Mouse (Mus musculus): ENCODE results near the gene Slc38a3. TPM values are rescaled to one million over a fixed set of nuclear protein-coding genes. Genes with fewer than 3 reads are reported as not detected.
A peak's percentile ranks its signal among the peaks of the same experiment; 100 is the strongest.

Slc38a3 gene
- total and polyA plus RNA-seq, 2 experiments from 2014 or later = 38.7 to 60.9 TPM

DNA sequence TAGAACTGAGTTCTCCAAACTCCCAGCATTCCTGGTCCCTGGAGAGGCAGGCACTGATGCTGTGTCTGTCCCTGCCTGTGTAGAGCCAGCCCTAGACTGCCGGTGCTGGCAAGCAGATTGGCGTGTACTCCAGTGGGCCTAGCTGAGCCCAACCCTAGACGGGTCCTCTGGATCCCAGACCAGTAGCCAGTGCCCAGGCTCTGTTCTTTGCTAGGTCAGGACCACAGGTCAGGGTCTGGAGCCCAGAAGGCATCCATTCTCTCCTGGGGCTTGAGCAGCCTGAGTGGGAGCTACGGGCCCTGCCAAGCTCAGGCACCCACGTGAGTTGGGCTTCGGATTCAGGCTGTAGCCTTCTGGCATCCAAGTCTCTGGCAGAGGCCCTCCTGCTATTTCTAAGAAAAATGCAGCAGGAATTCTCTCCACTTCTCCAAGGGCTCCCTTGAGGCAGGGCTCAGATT lies 30.8 kb upstream of the Slc38a3 start:
- no peak overlapping the region for H3K4me3 ChIP-seq (ENCODE audit: low read depth, low read length)
- H3K27me3 ChIP-seq (ENCODE audit: insufficient read depth, low read length) = no peaks in the 10 kb centered on the region
- TF ChIP-seq CTCF (IDR thresholded peaks at IDR 0.05; ENCODE audit: low read depth) = no peak
- peaks cover 32% of the 10 kb centered on the region for H3K4me1 ChIP-seq (ENCODE audit: insufficient read depth)
- H3K27ac ChIP-seq (ENCODE audit: low read depth, low read length) = peak overlapping the region; percentile 69
- peak; percentile 79 for DNase-seq
- peaks cover 17% of the 10 kb centered on the region; the same call in 1 of the 2 replicates for H3K36me3 ChIP-seq (ENCODE audit: insufficient read depth)
- 23% methylated on average over 6 of the region's 6 CpGs for WGBS
- H3K9ac ChIP-seq = no peak overlapping the region
- H3K4me2 ChIP-seq (ENCODE audit: low read depth) = no peak overlapping the region
- ATAC-seq = peak; percentile 80
- no peaks in the 10 kb centered on the region for H3K9me3 ChIP-seq (ENCODE audit: low read length)

DNA sequence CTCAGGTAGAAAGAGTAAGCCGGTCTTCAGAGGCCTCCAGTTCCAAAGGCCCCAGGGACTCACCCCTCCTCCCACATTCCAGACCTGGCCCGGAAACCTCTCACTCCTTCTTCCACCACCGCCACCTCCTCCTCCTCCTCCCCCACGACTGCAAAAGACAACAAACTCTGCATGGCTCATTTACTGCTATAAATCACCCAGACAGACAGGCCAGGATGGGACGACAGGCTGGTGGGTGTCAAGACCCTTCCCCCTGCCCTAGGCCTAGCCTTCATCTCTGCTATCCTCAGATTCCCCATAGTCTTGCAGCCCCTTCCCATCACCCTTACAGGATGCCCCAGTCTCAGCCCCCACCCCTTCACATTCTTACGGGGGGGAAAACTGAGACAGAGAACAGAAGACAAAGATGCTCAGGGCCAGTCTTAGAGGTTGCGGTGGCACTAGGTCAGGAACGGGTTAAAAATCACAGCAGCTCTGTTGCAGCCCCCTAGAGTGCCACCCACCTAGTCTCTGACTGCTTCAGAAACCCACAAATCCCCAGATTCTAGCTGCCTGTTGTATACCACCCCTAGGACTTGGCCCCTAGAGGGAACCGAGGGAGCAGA lies 30.1 kb upstream of the Slc38a3 start:
- H3K27me3 ChIP-seq (ENCODE audit: insufficient read depth, low read length) = no peaks in the 10 kb centered on the region
- H3K36me3 ChIP-seq (ENCODE audit: insufficient read depth) = peaks cover 13% of the 10 kb centered on the region; the same call in 1 of the 2 replicates
- peak overlapping the region; percentile 69 for H3K27ac ChIP-seq (ENCODE audit: low read depth, low read length)
- H3K4me1 ChIP-seq (ENCODE audit: insufficient read depth) = peaks cover 32% of the 10 kb centered on the region
- H3K9me3 ChIP-seq (ENCODE audit: low read length) = no peaks in the 10 kb centered on the region
- no peak for DNase-seq
- ATAC-seq = no peak
- no peak for TF ChIP-seq CTCF (IDR thresholded peaks at IDR 0.05; ENCODE audit: low read depth)
- H3K9ac ChIP-seq = peak overlapping the region; percentile 14; the same call in 1 of the 2 replicates
- H3K4me2 ChIP-seq (ENCODE audit: low read depth) = no peak overlapping the region
- H3K4me3 ChIP-seq (ENCODE audit: low read depth, low read length) = no peak overlapping the region
- 23% methylated on average over 9 of the region's 9 CpGs for WGBS

DNA sequence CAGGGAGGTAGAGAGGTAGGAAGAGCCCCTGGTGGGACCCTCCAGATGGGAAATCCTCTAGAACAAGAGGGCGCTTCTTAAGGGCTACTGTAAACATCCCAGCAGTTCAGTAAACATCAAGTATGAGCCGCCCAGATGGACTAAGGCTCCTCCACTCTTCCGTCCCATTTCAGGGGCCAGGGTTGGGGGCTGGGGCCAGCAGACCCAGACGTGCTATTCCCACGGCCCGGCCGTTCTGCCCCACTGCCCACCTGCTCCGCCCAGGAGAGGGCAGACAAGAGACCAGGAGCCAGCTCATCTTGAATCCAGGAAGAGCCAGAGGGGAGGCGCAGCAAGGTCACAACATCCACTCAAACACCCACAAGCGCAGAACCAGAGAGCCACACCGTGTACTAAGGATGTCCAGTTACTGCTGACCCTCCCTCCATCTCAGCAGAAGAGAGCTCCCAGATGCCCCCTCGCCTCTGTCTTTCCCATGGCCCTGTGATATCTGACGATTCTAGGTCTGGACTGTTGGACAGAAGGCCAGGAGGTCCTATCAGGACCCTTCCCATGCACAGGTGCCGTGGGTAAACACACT lies 29.4 kb upstream of the Slc38a3 start:
- 25% methylated on average over 14 of the region's 14 CpGs for WGBS
- no peak overlapping the region for H3K4me3 ChIP-seq (ENCODE audit: low read depth, low read length)
- H3K4me2 ChIP-seq (ENCODE audit: low read depth) = no peak overlapping the region
- H3K27me3 ChIP-seq (ENCODE audit: insufficient read depth, low read length) = no peaks in the 10 kb centered on the region
- no peak for TF ChIP-seq CTCF (IDR thresholded peaks at IDR 0.05; ENCODE audit: low read depth)
- DNase-seq = no peak
- no peak overlapping the region for H3K9ac ChIP-seq
- H3K27ac ChIP-seq (ENCODE audit: low read depth, low read length) = no peak overlapping the region
- no peak for ATAC-seq
- no peaks in the 10 kb centered on the region for H3K9me3 ChIP-seq (ENCODE audit: low read length)
- H3K36me3 ChIP-seq (ENCODE audit: insufficient read depth) = peaks cover 10% of the 10 kb centered on the region; the same call in 1 of the 2 replicates
- H3K4me1 ChIP-seq (ENCODE audit: insufficient read depth) = peaks cover 32% of the 10 kb centered on the region

GRCm38 (mm10) chr9:107697811-107698521 lies 28.6 kb upstream of the Slc38a3 start:
- H3K4me2 ChIP-seq (ENCODE audit: low read depth) = no peak overlapping the region; the same call in 1 of the 2 replicates
- DNase-seq = no peak

GRCm38 (mm10) chr9:107696845-107697610 lies 27.7 kb upstream of the Slc38a3 start:
- TF ChIP-seq CTCF (IDR thresholded peaks at IDR 0.05; ENCODE audit: low read depth) = no peak
- H3K4me2 ChIP-seq (ENCODE audit: low read depth) = no peak overlapping the region
- H3K4me3 ChIP-seq (ENCODE audit: low read depth, low read length) = no peak overlapping the region
- H3K9me3 ChIP-seq (ENCODE audit: low read length) = no peaks in the 10 kb centered on the region
- ATAC-seq (no peak), DNase-seq (no peak)
- H3K27me3 ChIP-seq (ENCODE audit: insufficient read depth, low read length) = no peaks in the 10 kb centered on the region
- no peak overlapping the region for H3K9ac ChIP-seq
- 40% methylated on average over 9 of the region's 9 CpGs for WGBS
- H3K27ac ChIP-seq (ENCODE audit: low read depth, low read length) = no peak overlapping the region
- peaks cover 7% of the 10 kb centered on the region; the same call in 1 of the 2 replicates for H3K36me3 ChIP-seq (ENCODE audit: insufficient read depth)
- H3K4me1 ChIP-seq (ENCODE audit: insufficient read depth) = peaks cover 32% of the 10 kb centered on the region

More at GRCm38 (mm10) chr9:107697811-107698521, 28.6 kb upstream of the Slc38a3 start:
- H3K27ac ChIP-seq (ENCODE audit: low read depth, low read length) = no peak overlapping the region
- 0 out of 2 replicates have a peak overlapping the region, but pooled peaks have one; percentile 22 for H3K9ac ChIP-seq
- no peak overlapping the region for H3K4me3 ChIP-seq (ENCODE audit: low read depth, low read length)
- no peak for TF ChIP-seq CTCF (IDR thresholded peaks at IDR 0.05; ENCODE audit: low read depth)
- 10% methylated on average over 14 of the region's 14 CpGs for whole genome bisulfite sequencing
- H3K27me3 ChIP-seq (ENCODE audit: insufficient read depth, low read length) = no peaks in the 10 kb centered on the region
- ATAC-seq = no peak
- H3K9me3 ChIP-seq (ENCODE audit: low read length) = no peaks in the 10 kb centered on the region
- H3K36me3 ChIP-seq (ENCODE audit: insufficient read depth) = peaks cover 4% of the 10 kb centered on the region; the same call in 1 of the 2 replicates
- H3K4me1 ChIP-seq (ENCODE audit: insufficient read depth) = peaks cover 32% of the 10 kb centered on the region

DNA sequence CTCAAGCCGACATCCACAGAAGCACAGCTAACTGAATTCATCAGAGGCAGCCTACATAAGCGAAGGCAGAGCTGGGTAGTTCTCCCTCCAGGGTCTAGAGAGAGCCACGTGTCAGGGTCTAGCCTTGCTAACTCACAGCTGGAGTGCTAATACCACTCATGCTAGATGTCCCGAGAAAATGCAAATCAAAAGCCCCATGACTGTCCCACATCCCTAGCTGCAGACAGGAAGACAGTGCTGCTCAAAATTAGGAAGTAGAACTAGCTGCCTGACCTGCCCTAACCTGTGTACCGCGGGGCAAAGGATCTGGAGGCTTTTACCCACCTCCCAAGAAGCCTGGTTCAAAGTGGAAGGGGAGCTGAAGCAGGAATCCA lies 26.8 kb upstream of the Slc38a3 start:
- TF ChIP-seq CTCF (IDR thresholded peaks at IDR 0.05; ENCODE audit: low read depth) = no peak
- ATAC-seq (no peak), DNase-seq (no peak)
- WGBS = 47% methylated on average over 6 of the region's 6 CpGs
- Histone ChIP-seq H3K27ac (ENCODE audit: low read depth, low read length) (no peak overlapping the region), H3K27me3 (ENCODE audit: insufficient read depth, low read length) (no peaks in the 10 kb centered on the region), H3K4me2 (ENCODE audit: low read depth) (no peak overlapping the region), H3K9ac (no peak overlapping the region), H3K4me3 (ENCODE audit: low read depth, low read length) (no peak overlapping the region), H3K4me1 (ENCODE audit: insufficient read depth) (peaks cover 25% of the 10 kb centered on the region), H3K36me3 (ENCODE audit: insufficient read depth) (peaks cover 16% of the 10 kb centered on the region; the same call in 1 of the 2 replicates), H3K9me3 (ENCODE audit: low read length) (no peaks in the 10 kb centered on the region)
